Mouse (Mus musculus): ENCODE measurements around the gene Shisa9.

Shisa9 gene

DNA sequence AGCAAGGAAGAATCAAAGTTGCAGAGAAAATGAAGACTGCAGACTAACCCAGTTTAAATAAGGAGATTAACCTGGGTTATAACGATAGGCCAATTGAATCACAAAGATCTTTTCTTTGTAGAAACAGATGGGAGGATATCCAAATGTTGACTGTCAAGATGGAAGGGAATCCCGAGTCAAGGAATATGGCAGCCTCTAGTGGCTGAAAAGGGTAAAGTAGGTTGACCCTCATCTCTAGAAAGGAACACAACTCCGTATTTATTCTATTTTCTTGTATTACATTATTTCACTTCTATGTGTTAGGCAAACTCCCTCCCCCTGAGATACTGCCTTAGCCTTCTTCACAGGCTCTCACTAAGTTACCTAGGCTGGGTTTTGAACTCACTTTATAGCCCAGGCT lies 217.3 kb downstream of the Shisa9 start:
- DNase-seq = peak; percentile 47

DNA sequence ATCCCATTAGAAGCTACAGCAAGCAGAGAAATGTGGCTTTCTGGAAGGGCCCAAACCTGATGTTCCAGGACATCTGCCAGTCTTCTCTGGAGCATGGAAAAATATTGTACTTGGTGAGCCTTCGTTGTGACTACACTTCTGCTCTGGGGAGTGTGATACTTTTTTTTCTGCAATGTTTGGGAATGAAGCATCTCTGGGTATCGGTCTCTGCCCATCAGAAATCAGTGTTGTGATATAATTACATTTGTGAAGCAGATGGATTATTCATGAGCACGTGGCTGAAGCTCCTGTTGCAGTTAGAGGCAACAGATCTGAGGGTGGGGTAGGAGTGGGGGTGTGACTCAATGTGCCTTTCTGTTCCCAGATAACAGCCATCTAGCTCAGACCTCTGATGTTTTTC lies 218.2 kb downstream of the Shisa9 start:
- no peak for DNase-seq

DNA sequence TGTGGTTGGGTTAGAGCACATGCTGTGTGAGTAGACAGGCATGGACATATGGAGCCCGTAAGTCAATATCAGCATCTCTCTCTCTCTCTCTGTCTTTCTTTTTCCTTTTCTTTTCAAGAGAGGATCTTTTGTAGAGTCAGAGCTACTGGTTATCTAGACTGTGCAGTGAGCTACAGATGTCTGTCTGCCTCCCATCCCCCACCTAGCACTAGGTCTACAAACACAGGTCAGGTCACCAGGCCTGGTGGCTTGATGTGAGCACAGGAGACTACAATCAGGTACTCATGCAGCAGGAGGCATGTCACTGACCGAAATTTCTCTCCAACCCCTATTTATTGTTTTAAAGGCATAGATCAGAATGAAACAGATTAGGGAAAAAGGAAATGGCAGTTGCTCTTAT lies 219.1 kb downstream of the Shisa9 start:
- no peak for DNase-seq

DNA sequence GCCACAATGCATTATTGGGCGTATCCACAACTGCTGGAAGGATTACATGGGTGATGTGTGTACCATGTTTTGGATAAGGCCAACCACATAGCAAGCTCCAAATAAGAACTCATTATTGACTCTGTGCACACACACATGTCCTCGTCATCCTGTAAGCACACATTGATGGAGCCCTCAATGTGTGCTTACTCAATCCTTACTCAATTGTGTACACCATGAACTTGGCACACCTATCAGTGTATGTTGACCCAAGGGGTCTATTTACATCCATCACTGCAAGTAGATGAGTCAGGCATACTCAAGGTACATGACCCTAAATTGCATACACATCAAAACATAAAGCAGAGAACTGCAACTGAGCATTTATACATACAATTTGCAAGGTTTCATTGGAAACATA lies 220.5 kb downstream of the Shisa9 start:
- no peak for DNase-seq

DNA sequence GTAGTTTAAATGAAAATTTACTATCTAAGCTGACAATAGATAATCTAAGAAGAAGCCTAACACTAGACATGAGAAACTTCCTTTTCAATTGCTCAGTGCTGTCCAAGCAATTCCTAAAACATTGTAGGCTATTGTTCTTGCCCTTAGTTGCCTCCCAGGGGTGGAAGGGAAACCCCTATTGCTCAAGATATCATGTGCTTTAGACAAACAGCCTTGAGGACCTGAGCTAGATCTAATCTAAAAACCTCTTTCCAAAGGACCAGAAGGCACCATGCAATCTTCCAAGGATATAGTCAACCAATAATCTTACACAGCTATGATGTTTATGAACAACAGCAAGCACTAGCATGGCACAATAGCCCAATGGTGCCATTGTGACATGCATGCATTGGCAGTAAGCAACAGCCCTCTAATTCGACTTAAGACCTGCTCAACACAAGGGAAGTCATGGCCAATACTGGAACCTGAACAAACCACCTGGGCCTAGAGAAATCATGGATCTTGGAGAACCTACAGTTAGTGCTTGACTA lies 222.6 kb downstream of the Shisa9 start:
- DNase-seq = no peak

DNA sequence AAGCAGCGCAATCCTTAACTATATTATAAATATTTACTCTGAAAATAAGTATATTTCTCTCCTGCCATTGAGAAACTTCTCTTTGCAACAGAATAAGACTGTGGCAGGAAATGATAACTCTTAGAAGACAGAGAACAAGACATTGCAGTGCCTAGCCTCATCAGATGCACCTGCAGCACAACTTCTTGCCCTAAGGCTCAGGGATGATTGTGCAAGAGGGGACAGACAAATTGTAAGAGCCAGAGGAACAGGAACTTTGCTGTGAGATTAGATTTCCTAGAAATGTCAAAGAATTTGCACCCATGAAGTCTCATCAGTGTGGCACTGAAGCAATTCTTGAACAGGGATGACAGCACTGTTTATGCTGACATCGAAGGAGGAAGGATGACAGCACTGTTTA lies 223.0 kb downstream of the Shisa9 start:
- no peak for DNase-seq

DNA sequence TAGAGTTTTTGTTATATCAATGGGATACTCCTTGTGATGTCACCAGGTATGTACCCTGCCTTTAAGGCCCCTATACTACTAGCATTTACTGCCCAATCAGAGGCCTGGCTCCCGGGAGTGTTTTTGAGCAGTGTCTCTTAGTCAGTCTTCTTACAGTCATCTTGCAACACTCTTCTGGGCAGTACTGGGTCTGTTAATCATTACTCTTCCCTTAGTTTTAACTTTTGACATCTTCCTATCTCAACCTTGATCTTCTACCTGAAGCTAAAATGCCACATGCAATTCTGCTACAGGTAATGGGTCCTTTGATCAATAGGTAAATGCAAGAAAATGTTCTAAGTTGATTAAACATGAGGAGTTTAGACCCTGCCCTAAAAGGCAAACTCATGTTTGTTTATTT lies 225.4 kb downstream of the Shisa9 start:
- DNase-seq = no peak

DNA sequence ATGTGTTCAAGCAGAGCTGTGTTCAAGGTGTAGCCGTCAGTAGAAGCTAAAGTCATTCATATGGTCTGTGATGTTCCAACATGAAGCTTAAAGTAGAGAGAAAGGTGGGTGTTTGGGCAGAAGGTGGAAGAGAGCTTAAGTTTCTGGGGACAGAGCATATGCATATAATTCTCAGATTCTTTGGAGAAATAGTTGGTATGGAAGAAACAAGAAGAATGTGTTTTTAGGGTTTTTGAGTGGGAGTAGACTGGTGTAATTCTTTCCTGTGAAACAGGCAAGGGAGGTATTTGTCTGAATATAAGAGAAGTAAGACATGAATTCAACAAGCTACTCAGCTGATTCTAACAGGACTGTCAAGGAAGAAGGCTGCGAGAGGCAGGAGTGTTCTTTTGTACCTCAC lies 225.9 kb downstream of the Shisa9 start:
- DNase-seq = no peak

DNA sequence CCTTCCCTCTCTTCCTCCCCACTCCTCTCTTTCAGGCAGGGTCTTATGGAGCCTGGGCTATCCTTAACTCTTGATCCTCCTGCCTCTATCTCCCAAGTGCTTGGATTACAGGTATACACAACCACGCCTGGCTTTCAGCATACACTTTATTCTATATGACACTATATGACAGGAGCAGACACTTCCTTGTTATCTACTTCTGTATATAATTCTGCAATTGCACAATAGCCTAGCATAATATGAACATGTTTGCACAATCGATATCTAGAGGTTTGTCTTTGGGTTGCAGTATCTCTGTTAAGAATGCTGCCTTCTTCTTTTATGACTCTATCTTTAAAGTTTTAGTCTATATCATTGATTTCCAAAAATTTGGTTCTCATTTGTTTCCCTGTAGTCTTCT lies 230.1 kb downstream of the Shisa9 start:
- no peak for DNase-seq

DNA sequence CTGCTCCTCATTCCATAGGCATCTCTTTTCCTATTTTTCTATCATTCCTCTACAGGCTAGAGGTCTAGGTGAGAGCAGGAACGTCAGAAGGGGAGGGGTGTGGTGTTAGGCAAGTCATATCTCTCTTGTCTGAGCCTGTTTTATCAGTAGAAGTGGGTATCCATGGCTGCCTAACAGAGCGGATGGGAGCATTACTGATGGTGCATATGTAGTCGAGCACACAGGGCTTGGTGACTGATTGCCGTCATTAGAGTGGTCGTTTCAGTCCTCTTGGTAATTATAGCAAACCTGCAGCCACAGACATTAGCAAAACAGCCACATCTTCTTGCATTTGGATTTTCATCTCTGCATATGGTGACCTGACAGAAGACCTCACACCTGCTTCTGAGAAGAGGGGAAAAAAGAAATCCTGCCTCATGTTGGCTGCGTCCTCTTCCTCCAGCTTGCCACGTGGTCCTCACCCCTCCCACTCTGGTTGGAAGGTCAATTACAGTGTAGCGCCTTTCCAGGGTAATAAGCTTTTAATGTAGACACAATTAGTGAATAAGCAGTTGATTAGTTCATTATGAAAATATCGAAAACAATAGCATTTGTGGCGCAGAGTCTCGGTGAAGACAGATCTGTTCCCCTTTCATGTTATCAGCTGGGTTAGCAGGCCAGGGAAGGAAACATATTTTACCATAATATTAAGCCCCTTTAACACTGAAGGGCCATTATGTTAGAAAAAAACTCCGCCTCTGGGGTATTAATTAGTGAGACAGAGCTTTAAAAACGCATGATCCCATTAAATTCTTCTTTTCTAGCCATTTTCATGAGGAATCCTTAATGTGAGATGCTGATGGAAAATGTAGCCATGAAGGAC lies 233.6 kb downstream of the Shisa9 start:
- peak; percentile 16 for DNase-seq

DNA sequence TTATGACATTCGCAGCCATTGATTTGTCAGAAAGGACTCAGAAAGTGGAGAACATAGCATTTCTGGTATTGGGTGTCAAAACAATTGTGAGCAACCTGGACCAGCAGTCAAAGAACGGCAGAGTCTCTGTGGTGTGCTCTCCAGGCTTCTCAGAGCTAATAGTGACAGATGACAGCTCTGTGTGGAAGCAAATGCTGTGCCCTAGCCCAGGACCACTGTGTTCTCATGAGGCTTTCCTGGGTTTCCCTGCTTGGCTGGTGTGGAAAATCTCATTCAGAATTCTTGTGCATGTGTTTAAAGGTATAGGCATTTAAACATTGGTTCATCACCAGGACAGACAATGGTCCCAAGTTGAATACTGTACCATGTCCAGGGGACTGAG lies 234.2 kb downstream of the Shisa9 start:
- DNase-seq = no peak

DNA sequence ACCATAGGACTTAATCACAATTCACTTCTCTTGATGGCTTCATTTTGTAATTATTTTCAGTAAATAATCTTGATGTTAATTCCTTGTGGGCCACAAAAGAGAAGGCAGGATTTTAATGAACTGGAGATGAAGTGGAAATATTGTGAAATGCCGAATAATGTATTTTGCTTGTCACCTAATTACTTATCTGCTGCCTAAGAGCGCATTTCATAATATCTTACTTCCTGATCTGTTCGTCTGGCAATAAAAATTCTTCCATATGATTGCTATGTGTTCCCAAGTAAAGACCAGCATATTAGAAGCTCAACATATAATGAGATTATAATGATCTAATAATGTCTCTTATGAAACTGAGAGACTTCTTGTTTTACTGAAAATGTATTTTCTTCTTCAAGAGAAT lies 235.9 kb downstream of the Shisa9 start:
- DNase-seq = no peak

DNA sequence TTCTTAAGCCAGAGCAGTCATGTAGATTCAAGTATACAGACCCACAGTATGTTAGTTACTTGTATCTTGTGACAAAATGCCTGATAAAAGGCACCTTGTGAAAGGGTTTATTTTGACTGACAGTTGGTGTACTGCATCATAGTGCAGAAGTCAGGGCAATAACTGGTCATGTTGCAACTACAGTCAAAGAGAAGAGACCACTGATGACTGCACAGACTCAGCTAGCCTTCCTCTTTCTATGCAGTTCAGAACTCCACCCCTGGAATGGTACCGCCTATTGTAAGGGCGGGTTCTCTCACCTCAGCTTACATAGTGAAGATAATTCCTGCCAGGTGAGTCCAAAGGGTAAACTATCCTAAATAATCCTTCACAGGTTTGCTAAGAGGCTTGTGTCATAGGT lies 239.6 kb downstream of the Shisa9 start:
- DNase-seq = no peak

DNA sequence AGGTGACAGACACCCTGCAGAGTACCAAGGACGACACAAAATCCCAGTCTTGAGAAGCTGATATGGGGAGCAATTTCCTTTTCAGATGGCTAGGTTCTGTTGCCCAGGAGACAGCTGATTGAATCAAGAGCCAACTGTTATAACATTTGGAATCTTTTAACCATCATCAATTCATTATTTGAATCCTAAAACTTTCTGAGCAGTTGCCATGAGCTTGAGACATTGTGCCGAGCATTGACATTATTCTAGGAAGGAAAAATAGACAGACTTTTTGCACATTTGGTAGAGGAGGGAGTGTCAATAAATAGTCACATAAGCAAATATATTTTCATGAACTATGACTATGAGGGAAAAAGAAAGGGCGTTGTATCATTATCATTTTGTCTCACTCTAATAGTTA lies 243.0 kb downstream of the Shisa9 start:
- no peak for DNase-seq

DNA sequence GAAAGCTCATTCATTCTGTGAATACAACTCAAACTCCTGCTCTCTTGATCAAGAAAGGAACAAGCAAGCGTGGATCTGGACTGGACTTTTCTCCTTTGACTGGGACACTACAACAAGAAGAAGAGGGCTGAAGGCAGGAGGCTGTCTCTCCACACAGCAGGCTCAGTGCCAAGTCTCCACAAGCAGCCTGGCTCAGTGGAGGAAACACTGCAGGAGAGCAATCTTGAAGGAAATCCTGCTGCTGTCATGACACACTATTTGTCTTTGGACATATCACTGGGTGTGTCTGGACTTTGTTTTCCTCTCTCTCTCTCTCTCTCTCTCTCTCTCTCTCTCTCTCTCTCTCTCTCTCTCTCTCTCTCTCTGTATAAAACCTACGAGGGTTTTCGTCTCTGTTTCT lies 249.4 kb downstream of the Shisa9 start:
- DNase-seq = no peak

DNA sequence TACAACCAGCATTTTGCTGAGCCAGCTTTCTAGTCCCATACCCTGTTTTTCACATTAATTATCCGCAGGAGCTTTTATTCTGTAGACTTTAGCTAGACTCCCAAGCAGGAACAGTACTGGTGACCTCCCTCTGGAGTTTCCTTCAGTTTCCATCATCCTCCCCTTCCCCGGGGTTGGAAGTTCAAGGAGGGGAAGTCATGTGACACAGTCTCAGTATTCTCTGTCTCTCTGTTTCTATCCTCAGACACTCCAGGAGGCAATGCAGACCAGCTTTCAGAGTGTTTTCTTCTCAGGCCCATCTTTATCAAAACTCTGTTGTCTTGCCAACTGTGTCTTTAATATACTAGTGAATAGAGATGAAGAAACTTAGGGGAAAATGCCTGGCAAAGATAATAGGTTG lies 250.4 kb downstream of the Shisa9 start:
- DNase-seq = no peak

DNA sequence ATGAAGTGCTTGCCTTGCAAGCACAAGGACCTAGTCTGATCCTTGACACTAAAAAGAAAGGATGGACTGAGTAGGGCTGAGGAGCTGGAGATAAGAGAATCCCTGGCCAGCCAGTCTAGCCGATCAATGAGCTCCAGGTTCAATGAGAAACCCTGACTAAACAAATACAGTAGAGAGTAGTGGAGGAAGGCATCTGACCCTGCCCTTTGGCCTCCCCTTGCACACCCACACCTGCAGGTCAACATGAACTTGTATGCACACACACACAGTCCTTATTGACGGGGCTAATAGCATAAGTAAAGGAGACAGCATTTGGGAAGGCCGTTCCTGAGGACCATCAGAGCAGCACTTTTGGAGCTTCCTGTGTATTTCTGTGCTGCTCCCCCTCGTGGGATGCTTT lies 254.7 kb downstream of the Shisa9 start:
- no peak for DNase-seq

DNA sequence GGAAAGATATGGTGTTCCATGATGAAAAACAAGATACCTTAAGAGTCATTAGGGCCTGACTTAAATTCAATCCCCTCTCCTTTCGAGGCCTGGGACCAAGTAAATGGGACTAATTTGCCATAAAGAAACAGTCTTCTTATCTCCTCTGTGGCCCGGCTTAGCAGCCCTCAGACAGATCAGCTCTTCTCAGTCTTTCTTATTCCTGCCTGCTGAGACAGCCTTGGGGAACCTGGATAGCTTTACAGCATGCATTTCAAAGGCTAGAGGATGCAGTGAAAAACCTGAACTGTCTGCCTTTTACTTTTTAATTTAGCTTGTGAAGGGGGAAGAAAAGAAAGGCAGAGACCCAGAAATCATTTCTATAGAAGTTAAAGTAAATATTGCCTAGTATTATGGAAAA lies 275.4 kb downstream of the Shisa9 start:
- no peak for DNase-seq

DNA sequence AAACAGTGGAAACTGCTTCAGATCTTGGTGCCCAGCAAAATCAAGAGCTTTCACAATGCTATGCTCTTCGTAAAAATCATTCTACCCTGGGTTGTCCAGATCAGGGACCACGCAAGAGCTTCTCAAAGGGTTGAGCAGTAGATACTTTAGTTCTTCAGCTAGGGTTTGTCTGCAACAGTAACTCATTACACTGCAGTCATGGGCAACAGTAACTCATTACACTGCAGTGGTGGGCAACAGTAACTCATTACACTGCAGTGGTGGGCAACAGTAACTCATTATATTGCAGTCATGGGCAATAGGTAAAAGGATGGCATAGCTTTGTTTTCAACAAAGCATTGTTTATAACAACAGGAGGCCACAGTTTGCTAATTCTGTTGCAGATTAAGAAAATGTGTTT lies 281.9 kb downstream of the Shisa9 start:
- DNase-seq = no peak

DNA sequence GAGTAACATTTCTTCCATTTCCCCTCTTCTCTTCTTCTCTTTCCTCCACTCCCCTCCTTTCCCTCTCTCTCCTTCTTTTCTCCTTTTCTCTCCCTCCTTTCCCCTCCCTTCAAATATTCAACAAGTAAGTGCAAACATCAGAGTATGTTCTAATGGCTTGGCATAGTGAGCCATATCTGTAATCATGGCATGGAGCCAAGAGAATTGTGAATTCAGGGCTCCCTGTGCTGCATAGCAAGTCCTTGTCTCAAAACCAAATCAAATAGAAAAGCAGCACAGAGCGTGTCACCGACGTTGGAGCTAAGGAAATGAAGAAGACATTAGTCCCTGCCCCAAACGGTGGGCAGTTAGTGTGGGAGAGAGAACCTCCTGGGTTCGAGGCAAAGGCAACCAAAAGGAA lies 316.6 kb downstream of the Shisa9 start:
- no peak for DNase-seq

DNA sequence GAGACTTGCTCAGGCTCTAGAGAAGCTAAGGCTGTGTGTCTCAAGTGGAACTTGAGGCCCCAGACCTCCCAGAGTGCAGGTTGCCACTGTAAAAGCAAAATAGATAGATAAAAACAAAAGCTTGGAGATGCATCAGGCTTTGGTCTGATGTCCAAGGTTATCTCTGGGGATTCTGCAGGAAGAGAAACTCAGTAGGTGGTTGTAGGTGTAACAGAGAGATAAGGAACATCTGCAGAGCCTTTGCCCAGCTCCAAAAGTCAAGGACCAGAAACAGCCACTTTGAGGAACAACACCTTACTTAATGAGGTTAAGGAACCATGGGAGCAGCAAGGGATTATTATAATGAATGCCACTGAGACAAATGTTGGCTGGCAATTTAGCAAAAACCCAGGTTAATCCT lies 319.5 kb downstream of the Shisa9 start:
- no peak for DNase-seq

DNA sequence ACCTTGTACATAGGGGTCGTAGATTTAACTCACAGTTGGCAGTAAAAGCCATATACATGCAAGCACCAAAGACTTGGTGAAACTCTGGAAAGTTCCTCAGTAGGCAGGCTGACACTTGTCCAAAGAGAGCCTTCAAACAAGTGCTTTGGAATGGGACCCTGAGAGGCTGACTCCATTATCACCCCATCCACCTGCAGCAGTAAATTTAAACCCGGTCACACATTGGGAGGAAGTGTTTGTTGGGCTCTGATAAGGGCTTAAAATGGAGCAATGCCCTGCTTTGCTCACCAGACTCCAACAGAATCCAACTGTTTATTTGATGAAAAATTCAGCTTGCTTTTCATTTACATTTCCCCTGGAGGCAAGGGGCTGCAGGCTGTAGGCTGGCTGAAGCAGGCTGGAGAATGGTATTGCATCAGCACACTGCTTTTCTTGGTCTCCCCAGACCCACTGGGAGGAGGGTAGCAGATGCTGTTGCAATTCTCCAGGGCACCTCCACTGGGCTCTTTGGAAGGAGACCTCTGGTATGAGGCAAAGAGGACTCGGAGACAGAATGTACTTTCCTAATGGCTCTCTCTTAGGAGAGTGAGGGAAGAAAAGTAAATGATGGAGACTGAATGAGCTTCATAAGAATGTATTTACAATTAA lies 323.5 kb downstream of the Shisa9 start:
- DNase-seq = no peak

DNA sequence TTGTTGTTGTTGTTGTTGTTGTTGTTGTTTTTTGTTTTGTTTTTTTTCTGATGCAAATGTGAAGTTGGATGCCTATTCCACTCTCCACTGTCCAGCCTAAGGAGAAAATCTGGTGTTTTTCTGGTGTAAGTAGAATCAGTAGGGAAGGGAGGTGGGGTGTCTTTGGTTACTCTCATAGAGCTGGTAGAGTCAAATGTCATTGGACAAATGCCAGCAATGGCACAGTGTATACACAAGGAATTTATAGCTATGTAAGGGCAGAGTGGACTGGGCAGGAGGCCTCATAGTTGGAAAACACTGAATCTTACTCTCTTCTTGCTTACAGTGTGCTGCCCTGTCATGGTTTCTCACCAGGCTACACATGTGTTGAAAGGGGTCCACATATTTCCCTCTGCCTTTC lies 325.9 kb downstream of the Shisa9 start:
- DNase-seq = no peak

DNA sequence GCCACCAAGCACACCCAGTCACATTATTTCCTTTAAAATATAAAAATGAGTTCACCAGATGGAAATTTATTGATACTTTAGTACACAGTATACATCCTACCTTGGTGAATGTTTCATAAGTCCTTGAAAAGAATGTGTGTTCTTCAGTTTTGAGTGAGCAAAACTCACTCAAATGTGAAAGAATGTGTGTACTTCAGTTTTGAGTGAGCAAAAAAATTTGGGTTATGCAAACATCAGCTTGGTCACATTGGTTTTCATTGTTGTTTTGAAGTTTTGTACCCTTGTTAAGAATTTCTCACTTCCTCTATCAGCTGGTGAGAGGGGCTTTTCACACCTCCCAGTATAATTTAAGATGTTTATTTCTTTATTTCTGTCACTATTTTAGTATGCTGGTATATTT lies 331.7 kb downstream of the Shisa9 start:
- DNase-seq = no peak
